Mouse (Mus musculus): ENCODE measurements at regions not wholly inside any gene's neighbourhood (a gene's known extent, or its start where the extent isn't known, plus 50 kb on each side); places are given as distances from the start of the nearest gene placed in this dataset.

- TF ChIP-seq CTCF (conservative IDR thresholded peaks at IDR 0.05; ENCODE audit: insufficient read depth, insufficient read length, low read depth, low read length) (no peak), POLR2A (IDR thresholded peaks at IDR 0.05; ENCODE audit: low read depth, low read length) (no peak)
These were observed 715.4 kb upstream of the Nr3c2 start for GRCm38 (mm10) chr8:76183836-76184235.
